Mouse (Mus musculus) heart, postnatal 0 days (tissue): ENCODE data around the gene Npas3.

Experiments
- CTCF ChIP-seq: IDR thresholded peaks from 2 replicates; pipeline ENCODE4 v1.5.1; 2016; ENCODE audit warnings: antibody characterized with exemption, control low read depth, low read depth
- EP300 ChIP-seq: IDR thresholded peaks from 2 replicates; pipeline ENCODE4 v1.6.1; 2016; ENCODE audit warnings: antibody characterized with exemption, low read depth

- TF ChIP-seq CTCF: no peak
- no peak for TF ChIP-seq EP300
These were observed 219.1 kb downstream of the Npas3 start for GRCm38 (mm10) chr12:53467549-53467948.
